Mouse (Mus musculus): Measurements from ENCODE around the gene B430306N03Rik. TPM values are rescaled to one million over a fixed set of nuclear protein-coding genes. Genes with fewer than 3 reads are reported as not detected.

Gene B430306N03Rik
- total and polyA plus RNA-seq, 2 experiments from 2014 or later, result 0.18 to 0.23 TPM

- H3K9me3 ChIP-seq (replicated peaks; ENCODE audit: control insufficient read depth, low read length), result no peaks in the 10 kb centered on the region
- TF ChIP-seq EP300 (IDR thresholded peaks at IDR 0.05; ENCODE audit: low read depth) (no peak), CTCF (IDR thresholded peaks at IDR 0.05; ENCODE audit: low read depth) (no peak)
- ATAC-seq (ENCODE audit: insufficient read depth, low read depth) (no peak), DNase-seq (ENCODE audit: low spot score) (no peak)
- H3K4me1 ChIP-seq (ENCODE audit: control insufficient read depth, insufficient read depth), result no peaks in the 10 kb centered on the region
- no peaks in the 10 kb centered on the region for H3K36me3 ChIP-seq (replicated peaks; ENCODE audit: control insufficient read depth, insufficient read depth, low read length)
- H3K27ac ChIP-seq (ENCODE audit: low read depth), result no peak overlapping the region
- H3K27me3 ChIP-seq (ENCODE audit: control insufficient read depth, insufficient read depth, low read length), result no peaks in the 10 kb centered on the region
- no peak overlapping the region for H3K4me3 ChIP-seq (ENCODE audit: low read depth, low read length)
- H3K4me2 ChIP-seq (ENCODE audit: low read depth, low read length), result no peak overlapping the region
- H3K9ac ChIP-seq (replicated peaks; ENCODE audit: low read depth, low read length), result no peak overlapping the region
- WGBS, result 79% methylated on average over 5 of the region's 5 CpGs
Measured at GRCm38 (mm10) chr17:48301792-48302191, 14.1 kb upstream of the B430306N03Rik start.

- H3K9ac ChIP-seq (replicated peaks; ENCODE audit: low read depth, low read length), result no peak overlapping the region
- H3K9me3 ChIP-seq (replicated peaks; ENCODE audit: control insufficient read depth, low read length), result no peaks in the 10 kb centered on the region
- ATAC-seq (ENCODE audit: insufficient read depth, low read depth) (no peak), DNase-seq (ENCODE audit: low spot score) (no peak)
- H3K27ac ChIP-seq (ENCODE audit: low read depth), result no peak overlapping the region
- TF ChIP-seq EP300 (IDR thresholded peaks at IDR 0.05; ENCODE audit: low read depth) (no peak), CTCF (IDR thresholded peaks at IDR 0.05; ENCODE audit: low read depth) (no peak)
- no peaks in the 10 kb centered on the region for H3K36me3 ChIP-seq (replicated peaks; ENCODE audit: control insufficient read depth, insufficient read depth, low read length)
- 80% methylated on average over 2 of the region's 2 CpGs for WGBS
- no peaks in the 10 kb centered on the region for H3K4me1 ChIP-seq (ENCODE audit: control insufficient read depth, insufficient read depth)
- H3K27me3 ChIP-seq (ENCODE audit: control insufficient read depth, insufficient read depth, low read length), result no peaks in the 10 kb centered on the region
- no peak overlapping the region for H3K4me3 ChIP-seq (ENCODE audit: low read depth, low read length)
- no peak overlapping the region for H3K4me2 ChIP-seq (ENCODE audit: low read depth, low read length)
Measured at GRCm38 (mm10) chr17:48312124-48312523, 3.8 kb upstream of the B430306N03Rik start.

DNA sequence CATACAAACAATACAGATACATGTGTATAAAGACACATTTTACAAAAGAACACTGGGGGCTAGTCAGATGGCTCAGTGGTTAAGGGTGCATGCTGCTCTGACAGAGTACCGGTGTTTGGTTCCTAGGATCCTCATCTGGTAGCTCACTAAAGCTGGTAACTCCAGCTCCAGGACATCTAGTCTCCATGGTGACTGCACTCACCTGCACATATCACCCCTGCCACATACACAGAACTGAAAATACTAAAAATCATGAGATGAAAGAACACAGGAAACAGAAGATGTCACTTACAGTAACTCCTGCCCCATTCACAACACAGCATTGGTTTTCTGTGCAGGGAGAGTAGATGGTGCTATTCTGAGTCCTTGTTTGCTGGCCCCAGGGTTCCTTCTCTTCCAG, 2.7 kb downstream of the B430306N03Rik start:
- TF ChIP-seq CTCF (IDR thresholded peaks at IDR 0.05; ENCODE audit: low read depth) (no peak), EP300 (IDR thresholded peaks at IDR 0.05; ENCODE audit: low read depth) (no peak)
- no peak overlapping the region for H3K27ac ChIP-seq (ENCODE audit: low read depth)
- no peak overlapping the region for H3K9ac ChIP-seq (replicated peaks; ENCODE audit: low read depth, low read length)
- 93% methylated on average over 1 of the region's 1 CpGs for WGBS
- no peak for ATAC-seq (ENCODE audit: insufficient read depth, low read depth)
- H3K4me2 ChIP-seq (ENCODE audit: low read depth, low read length), result no peak overlapping the region
- H3K27me3 ChIP-seq (ENCODE audit: control insufficient read depth, insufficient read depth, low read length), result no peaks in the 10 kb centered on the region
- H3K9me3 ChIP-seq (replicated peaks; ENCODE audit: control insufficient read depth, low read length), result no peaks in the 10 kb centered on the region
- H3K4me3 ChIP-seq (ENCODE audit: low read depth, low read length), result no peak overlapping the region
- no peaks in the 10 kb centered on the region for H3K36me3 ChIP-seq (replicated peaks; ENCODE audit: control insufficient read depth, insufficient read depth, low read length)
- H3K4me1 ChIP-seq (ENCODE audit: control insufficient read depth, insufficient read depth), result no peaks in the 10 kb centered on the region
- DNase-seq (ENCODE audit: low spot score), result no peak

- Histone ChIP-seq H3K27ac (ENCODE audit: low read depth) (no peak overlapping the region), H3K4me2 (ENCODE audit: low read depth, low read length) (no peak overlapping the region), H3K27me3 (ENCODE audit: control insufficient read depth, insufficient read depth, low read length) (no peaks in the 10 kb centered on the region), H3K36me3 (replicated peaks; ENCODE audit: control insufficient read depth, insufficient read depth, low read length) (no peaks in the 10 kb centered on the region), H3K4me3 (ENCODE audit: low read depth, low read length) (no peak overlapping the region), H3K9ac (replicated peaks; ENCODE audit: low read depth, low read length) (no peak overlapping the region), H3K9me3 (replicated peaks; ENCODE audit: control insufficient read depth, low read length) (no peaks in the 10 kb centered on the region), H3K4me1 (ENCODE audit: control insufficient read depth, insufficient read depth) (no peaks in the 10 kb centered on the region)
- 53% methylated on average over 2 of the region's 2 CpGs for WGBS
- no peak for ATAC-seq (ENCODE audit: insufficient read depth, low read depth)
- TF ChIP-seq EP300 (IDR thresholded peaks at IDR 0.05; ENCODE audit: low read depth), result no peak
- no peak for TF ChIP-seq CTCF (IDR thresholded peaks at IDR 0.05; ENCODE audit: low read depth)
- no peak for DNase-seq (ENCODE audit: low spot score)
Measured at GRCm38 (mm10) chr17:48321279-48321678, 5.3 kb downstream of the B430306N03Rik start.

DNA sequence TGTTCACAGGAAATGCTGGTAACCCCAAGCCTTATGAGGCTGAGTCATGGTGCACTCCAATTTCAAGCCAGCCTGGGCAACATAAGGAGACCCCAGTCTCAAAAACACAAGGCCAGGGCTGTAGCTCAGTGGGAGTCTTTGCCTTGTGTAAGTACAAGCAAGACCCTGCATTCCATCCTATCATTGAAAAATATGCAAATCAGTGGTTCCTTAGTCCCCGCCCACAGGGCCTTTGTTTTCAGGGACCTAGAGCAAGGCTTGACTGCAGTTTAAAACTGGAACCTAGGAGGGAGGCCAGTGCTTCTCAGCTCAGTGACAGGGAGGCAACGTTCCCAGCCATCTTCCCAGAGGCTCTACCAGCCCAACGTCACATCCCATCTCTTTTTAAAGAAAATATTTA, 7.3 kb downstream of the B430306N03Rik start:
- Histone ChIP-seq H3K9ac (replicated peaks; ENCODE audit: low read depth, low read length) (no peak overlapping the region), H3K4me1 (ENCODE audit: control insufficient read depth, insufficient read depth) (no peaks in the 10 kb centered on the region), H3K9me3 (replicated peaks; ENCODE audit: control insufficient read depth, low read length) (no peaks in the 10 kb centered on the region), H3K4me2 (ENCODE audit: low read depth, low read length) (no peak overlapping the region), H3K27ac (ENCODE audit: low read depth) (no peak overlapping the region), H3K4me3 (ENCODE audit: low read depth, low read length) (no peak overlapping the region), H3K36me3 (replicated peaks; ENCODE audit: control insufficient read depth, insufficient read depth, low read length) (no peaks in the 10 kb centered on the region), H3K27me3 (ENCODE audit: control insufficient read depth, insufficient read depth, low read length) (no peaks in the 10 kb centered on the region)
- ATAC-seq (ENCODE audit: insufficient read depth, low read depth) (no peak), DNase-seq (ENCODE audit: low spot score) (no peak)
- TF ChIP-seq EP300 (IDR thresholded peaks at IDR 0.05; ENCODE audit: low read depth) (no peak), CTCF (IDR thresholded peaks at IDR 0.05; ENCODE audit: low read depth) (no peak)
- 80% methylated on average over 3 of the region's 3 CpGs for WGBS

GRCm38 (mm10) chr17:48324258-48324657, 8.3 kb downstream of the B430306N03Rik start:
- no peak overlapping the region for H3K4me3 ChIP-seq (ENCODE audit: low read depth, low read length)
- no peaks in the 10 kb centered on the region for H3K4me1 ChIP-seq (ENCODE audit: control insufficient read depth, insufficient read depth)
- no peaks in the 10 kb centered on the region for H3K36me3 ChIP-seq (replicated peaks; ENCODE audit: control insufficient read depth, insufficient read depth, low read length)
- H3K9me3 ChIP-seq (replicated peaks; ENCODE audit: control insufficient read depth, low read length), result no peaks in the 10 kb centered on the region
- no peak overlapping the region for H3K9ac ChIP-seq (replicated peaks; ENCODE audit: low read depth, low read length)
- TF ChIP-seq CTCF (IDR thresholded peaks at IDR 0.05; ENCODE audit: low read depth), result no peak
- TF ChIP-seq EP300 (IDR thresholded peaks at IDR 0.05; ENCODE audit: low read depth), result no peak
- no peak overlapping the region for H3K27ac ChIP-seq (ENCODE audit: low read depth)
- WGBS, result 67% methylated on average over 5 of the region's 5 CpGs
- H3K4me2 ChIP-seq (ENCODE audit: low read depth, low read length), result no peak overlapping the region
- DNase-seq (ENCODE audit: low spot score) (no peak), ATAC-seq (ENCODE audit: insufficient read depth, low read depth) (no peak)
- H3K27me3 ChIP-seq (ENCODE audit: control insufficient read depth, insufficient read depth, low read length), result no peaks in the 10 kb centered on the region

Data from heart, postnatal 0 days (tissue).